Mouse (Mus musculus) ES-E14 (cell line): ENCODE measurements around the gene Larp4b. TPM values are rescaled to one million over a fixed set of nuclear protein-coding genes. Genes with fewer than 3 reads are reported as not detected.

Experiments
- DNase-seq: peaks from one replicate; pipeline ENCODE4 v3.0.0-alpha.2; 2013; ENCODE audit warnings: low read depth, low spot score
- H3K27ac ChIP-seq: 2 replicates; pipeline ENCODE4 v1.5.1; 2012; ENCODE audit warnings: low read depth, mild to moderate bottlenecking, low read length, moderate library complexity, mixed read lengths; ENCODE audit not compliant: poor library complexity, insufficient read depth, severe bottlenecking
- H3K36me3 ChIP-seq: 2 replicates; pipeline ENCODE4 v1.6.1; 2012; ENCODE audit warnings: mild to moderate bottlenecking, low read length, moderate library complexity, mixed read lengths; ENCODE audit not compliant: control insufficient read depth, poor library complexity, insufficient read depth, severe bottlenecking
- H3K4me1 ChIP-seq, 2 experiments: fragments of 150-350 bp in 1 of 2; sonication (generic) in 1 of 2; 2 replicates each; pipeline ENCODE4 v1.6.1; 2012; ENCODE audit warnings: low read length in 2 of 2, mild to moderate bottlenecking in 1 of 2, mixed read lengths in 1 of 2; ENCODE audit not compliant: control insufficient read depth in 2 of 2, insufficient read depth in 2 of 2, poor library complexity in 1 of 2
- H3K4me3 ChIP-seq, 2 experiments: fragments of 150-350 bp in 1 of 2; sonication (generic) in 1 of 2; 2 replicates each; pipeline ENCODE4 v1.5.1; 2012; ENCODE audit warnings: low read length in 2 of 2, low read depth in 1 of 2, mild to moderate bottlenecking in 1 of 2, mixed read lengths in 1 of 2; ENCODE audit not compliant: insufficient read depth in 1 of 2, poor library complexity in 1 of 2, severe bottlenecking in 1 of 2
- H3K9ac ChIP-seq: 2 replicates; pipeline ENCODE4 v1.6.1; 2012; ENCODE audit warnings: low read depth, mild to moderate bottlenecking, low read length, mixed read lengths; ENCODE audit not compliant: poor library complexity, insufficient read depth, severe bottlenecking
- H3K9me3 ChIP-seq: fragments of 150-350 bp; sonication (generic); 2 replicates; pipeline ENCODE4 v1.6.1; 2012; ENCODE audit warnings: low read depth, mild to moderate bottlenecking, low read length; ENCODE audit not compliant: control insufficient read depth, insufficient read depth
- CHD2 ChIP-seq: IDR thresholded peaks from 2 replicates; pipeline ENCODE4 v1.6.1; 2014; ENCODE audit warnings: mild to moderate bottlenecking, low read depth, low read length, inconsistent platforms
- HCFC1 ChIP-seq: IDR thresholded peaks from 2 replicates; pipeline ENCODE4 v1.6.1; 2012; ENCODE audit warnings: low read length, inconsistent platforms, borderline replicate concordance; ENCODE audit not compliant: insufficient read depth
- MAFK ChIP-seq: IDR thresholded peaks from 2 replicates; pipeline ENCODE4 v1.6.1; 2014; ENCODE audit warnings: mild to moderate bottlenecking, low read depth, low read length, inconsistent platforms; ENCODE audit not compliant: insufficient read depth
- ZC3H11A ChIP-seq: IDR thresholded peaks from 2 replicates; pipeline ENCODE4 v1.6.1; 2012; ENCODE audit warnings: low read depth, mild to moderate bottlenecking, inconsistent platforms, low read length, borderline replicate concordance
- ZNF384 ChIP-seq: IDR thresholded peaks from 2 replicates; pipeline ENCODE4 v1.6.1; 2012; ENCODE audit warnings: low read depth, low read length, inconsistent platforms
- in situ Hi-C, 2 experiments: fragments of 600-800 bp; cut with MboI; formaldehyde crosslinking; loops; one replicate each; pipeline ENCODE4 v1.15.1; 2025; ENCODE audit warnings: low sequenced_read_pairs in 2 of 2, inconsistent platforms in 1 of 2; ENCODE audit not compliant: unreplicated experiment in 2 of 2
- total RNA-seq: library from RNA; depleted of rRNA; stranded (reverse); fragments of 300-350 nt; gene quantifications from 2 replicates; pipeline ENCODE4 v1.2.3, GENCODE M21; 2012

The Larp4b gene
- total RNA-seq, 1 experiment, result 66.3 TPM

DNA sequence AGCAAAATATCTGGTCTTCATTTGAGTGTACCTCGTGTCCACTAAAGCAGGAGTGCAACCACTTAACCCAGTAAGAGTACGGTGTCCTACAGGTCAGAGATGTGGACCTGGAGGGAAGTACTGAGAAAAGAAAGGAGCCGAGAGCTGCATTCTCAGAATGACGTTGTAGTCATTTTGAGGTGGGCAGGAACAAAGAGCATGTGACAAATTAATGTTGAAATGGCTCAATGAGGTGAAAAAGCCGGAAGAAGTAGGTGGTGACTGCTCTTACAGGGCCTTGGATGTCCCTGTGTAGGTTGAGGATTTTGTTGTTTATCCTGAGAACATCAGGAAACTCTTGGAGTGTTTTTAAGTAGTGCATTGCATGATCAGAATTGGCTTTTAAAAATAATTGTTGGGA is 5.6 kb downstream of the Larp4b start:
- in situ Hi-C loops, result no loop called here
- H3K4me3 ChIP-seq, result no peak overlapping the region
- H3K27ac ChIP-seq, result no peak overlapping the region
- H3K9ac ChIP-seq, result no peak overlapping the region
- peaks cover 2 to 5% of the 10 kb centered on the region in 2 experiments; a peak in 1 of 4 replicates for H3K4me1 ChIP-seq
- no peak for DNase-seq
- no peak for TF ChIP-seq CHD2
- H3K9me3 ChIP-seq, result no peaks in the 10 kb centered on the region
- no peaks in the 10 kb centered on the region for H3K36me3 ChIP-seq

DNA sequence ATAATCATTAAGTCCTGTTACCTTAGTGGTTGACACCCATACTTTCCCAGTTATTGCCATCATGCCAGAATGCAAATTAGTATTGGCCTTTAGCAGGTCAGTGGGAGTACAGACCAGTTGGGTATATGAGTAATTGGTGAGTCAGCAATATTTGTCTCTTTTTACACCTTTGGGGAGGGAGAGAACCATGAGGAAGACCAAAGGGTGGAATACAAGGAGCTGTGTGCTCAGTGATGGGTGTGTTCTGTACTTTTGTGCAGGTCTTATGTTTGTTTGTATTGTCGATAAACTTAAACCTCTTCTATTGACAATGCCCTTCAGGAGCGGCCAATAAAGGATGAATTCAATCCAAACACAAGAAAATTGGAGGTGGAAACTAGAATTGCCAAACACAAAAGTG is 6.8 kb downstream of the Larp4b start:
- DNase-seq, result no peak
- Histone ChIP-seq H3K36me3 (no peaks in the 10 kb centered on the region), H3K9ac (no peak overlapping the region), H3K4me1 (peaks cover 2 to 5% of the 10 kb centered on the region in 2 experiments; a peak in 1 of 4 replicates), H3K4me3 (no peak overlapping the region), H3K27ac (no peak overlapping the region; the same call in 1 of the 2 replicates), H3K9me3 (no peaks in the 10 kb centered on the region)
- in situ Hi-C loops, result no loop called here
- no peak for TF ChIP-seq CHD2
- peak; percentile 78; the same call in 1 of the 2 replicates for TF ChIP-seq MAFK
- TF ChIP-seq ZC3H11A, result no peak
- no peak for TF ChIP-seq ZNF384
- TF ChIP-seq HCFC1, result no peak

DNA sequence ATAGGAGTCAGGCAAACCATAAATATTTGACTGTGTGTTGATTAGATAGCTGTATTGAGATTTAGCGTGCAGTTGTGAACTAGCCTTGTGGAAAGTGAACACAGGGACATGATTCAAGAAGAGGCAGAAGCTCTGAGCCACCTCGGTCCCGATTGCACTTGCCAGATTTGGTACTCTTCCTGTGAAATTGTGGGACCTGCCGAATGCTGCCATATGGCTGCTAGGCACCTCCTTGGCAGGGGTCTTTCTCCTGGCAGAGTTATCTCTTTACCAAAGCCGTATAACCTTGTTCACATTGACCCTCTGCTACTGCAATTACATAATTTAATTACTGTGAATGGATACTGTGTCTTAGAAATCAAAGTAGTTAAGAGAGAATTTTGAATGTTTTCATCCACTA is 12.6 kb downstream of the Larp4b start:
- no peak overlapping the region for H3K27ac ChIP-seq
- no peak overlapping the region for H3K9ac ChIP-seq
- in situ Hi-C loops, result no loop called here
- 0 out of 4 replicates have a peak, but pooled peaks cover 0 to under 1% of the 10 kb centered on the region in 2 experiments for H3K4me1 ChIP-seq
- H3K4me3 ChIP-seq, result no peak overlapping the region
- H3K9me3 ChIP-seq, result no peaks in the 10 kb centered on the region
- DNase-seq, result no peak
- no peaks in the 10 kb centered on the region for H3K36me3 ChIP-seq
- no peak for TF ChIP-seq ZNF384
- TF ChIP-seq HCFC1, result no peak
- TF ChIP-seq ZC3H11A, result no peak
- no peak for TF ChIP-seq MAFK
- TF ChIP-seq CHD2, result no peak

DNA sequence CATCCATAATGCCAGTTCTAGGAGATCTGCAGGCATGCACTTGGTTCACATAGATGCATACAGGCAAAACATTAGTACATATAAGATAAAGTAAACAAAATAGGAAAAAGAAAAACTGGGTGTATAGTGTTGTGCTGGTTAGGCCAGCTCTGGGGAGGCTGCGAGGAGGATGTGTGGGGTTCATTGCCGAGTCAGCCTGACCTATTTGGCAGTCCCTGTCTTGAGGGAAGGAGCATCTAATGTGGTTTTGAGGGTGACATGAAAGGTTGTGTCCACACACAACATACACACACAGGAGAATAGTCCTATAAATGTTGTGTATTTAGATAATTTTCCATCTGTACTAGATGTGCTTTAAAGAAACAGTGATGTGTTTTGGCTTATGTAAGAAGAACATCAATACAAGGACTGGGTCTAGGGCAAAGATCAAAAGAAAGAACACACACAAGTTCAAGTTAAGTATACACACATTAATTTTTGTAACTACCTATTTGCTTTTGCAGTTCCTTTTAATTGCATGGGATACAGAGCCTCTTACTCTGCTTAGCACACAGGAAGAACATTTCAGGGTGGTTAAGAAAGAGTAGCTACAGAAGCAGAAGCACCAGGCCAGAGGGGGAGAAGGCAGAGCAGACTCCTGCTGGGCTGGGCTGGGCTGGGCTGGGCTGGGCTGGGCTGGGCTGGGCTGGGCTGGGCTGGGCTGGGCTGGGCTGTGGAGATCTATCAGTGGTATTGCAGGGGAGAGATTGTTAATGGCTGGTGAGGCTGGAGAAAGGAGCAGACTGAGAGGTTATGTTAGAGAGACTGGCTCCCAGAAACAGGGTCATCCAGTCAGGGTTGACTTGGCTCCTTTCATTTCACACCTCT is 13.5 kb downstream of the Larp4b start:
- TF ChIP-seq HCFC1 (no peak), ZNF384 (no peak), MAFK (no peak), CHD2 (no peak), ZC3H11A (no peak)
- no peak overlapping the region for H3K9ac ChIP-seq
- H3K36me3 ChIP-seq, result no peaks in the 10 kb centered on the region
- in situ Hi-C loops, result no loop called here
- H3K4me1 ChIP-seq, result peaks cover 1 to 4% of the 10 kb centered on the region in 2 experiments; a peak in 2 of 4 replicates
- no peak for DNase-seq
- no peak overlapping the region; the same call in 1 of the 2 replicates for H3K27ac ChIP-seq
- H3K9me3 ChIP-seq, result no peaks in the 10 kb centered on the region
- no peak overlapping the region for H3K4me3 ChIP-seq
